Mouse (Mus musculus): Measurements from ENCODE around the gene Sfrp5.

DNA sequence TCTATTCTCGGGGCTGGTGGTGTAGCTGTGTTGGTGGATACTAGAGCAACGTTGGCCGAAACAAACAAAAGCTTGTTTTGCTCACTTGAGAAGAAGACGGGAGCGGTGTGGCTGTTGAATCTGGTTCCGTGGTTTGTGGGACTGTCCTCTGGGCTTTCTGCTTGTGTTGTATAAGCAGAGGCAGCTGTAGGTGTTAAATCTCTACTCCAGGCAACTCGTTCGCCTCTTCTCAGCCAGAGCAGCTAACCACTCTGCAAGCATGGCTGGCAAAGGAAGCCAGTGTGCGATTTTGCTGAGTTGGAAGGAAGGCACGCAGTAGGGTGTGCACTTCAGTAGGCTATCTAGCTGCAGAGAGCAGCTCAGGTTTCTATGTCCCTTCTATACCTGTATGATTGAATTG lies 24.4 kb upstream of the Sfrp5 start:
- TF ChIP-seq HCFC1 (IDR thresholded peaks at IDR 0.05; ENCODE audit: low read depth, low read length) (no peak), CTCF (conservative IDR thresholded peaks at IDR 0.05 in 1 of 2, IDR thresholded peaks at IDR 0.05 in 1 of 2; ENCODE audit: low read depth in 2 of 2, low read length in 2 of 2) (no peak), TCF12 (IDR thresholded peaks at IDR 0.05; ENCODE audit: low read depth, low read length) (no peak), JUND (conservative IDR thresholded peaks at IDR 0.05; ENCODE audit: low read depth, low read length) (no peak), ETS1 (conservative IDR thresholded peaks at IDR 0.05; ENCODE audit: low read depth, low read length) (no peak), RAD21 (IDR thresholded peaks at IDR 0.05; ENCODE audit: low read depth, low read length) (no peak), RCOR1 (conservative IDR thresholded peaks at IDR 0.05; ENCODE audit: low read depth, low read length) (no peak), EP300 (IDR thresholded peaks at IDR 0.05; ENCODE audit: low read length) (no peak), MAFK (IDR thresholded peaks at IDR 0.05; ENCODE audit: insufficient replicate concordance, low read length) (no peak), CHD1 (IDR thresholded peaks at IDR 0.05; ENCODE audit: low read depth, low read length) (no peak), NELFE (IDR thresholded peaks at IDR 0.05; ENCODE audit: low read depth, low read length) (no peak), MAZ (IDR thresholded peaks at IDR 0.05; ENCODE audit: low read depth, low read length) (no peak), MEF2A (IDR thresholded peaks at IDR 0.05; ENCODE audit: borderline replicate concordance, low read depth, low read length) (no peak)

Measured in CH12.LX (cell line).